Mouse (Mus musculus) MN1 (cell line): ENCODE results near the gene Rpl7a.
A peak's percentile ranks its signal among the peaks of the same experiment; 100 is the strongest.
"Not testable (repeated sequence)": the region's sequence is repeated elsewhere in the genome, so short reads cannot be mapped to it uniquely, and the experiment has no call there.

Experiments
- DNase-seq: peaks from one replicate; pipeline ENCODE4 v3.0.0-alpha.2; 2016; ENCODE audit warnings: low spot score

Rpl7a gene

GRCm38 (mm10) chr2:26910124-26910993 is at the start of gene Rpl7a, which contains the start of gene Med22:
Gene Rpl7a, plus strand, starts transcription at chr2:26910764.
Gene Med22, minus strand, starts transcription at chr2:26910677.
- DNase-seq, result peak; percentile 98

- DNase-seq, result no peak
Measured at GRCm38 (mm10) chr2:26862856-26863255, 47.7 kb upstream of the Rpl7a start.

- no peak for DNase-seq
Measured at GRCm38 (mm10) chr2:26864879-26865278, 45.7 kb upstream of the Rpl7a start, which contains the start of gene Abo. Gene Abo, minus strand, starts transcription at chr2:26864979.

- no peak for DNase-seq
Measured at GRCm38 (mm10) chr2:26870666-26871065, 39.9 kb upstream of the Rpl7a start.

- no peak for DNase-seq
Measured at GRCm38 (mm10) chr2:26878571-26878970, 32.0 kb upstream of the Rpl7a start.

GRCm38 (mm10) chr2:26885541-26885940 is 25.0 kb upstream of the Rpl7a start:
- not testable (repeated sequence) for DNase-seq

GRCm38 (mm10) chr2:26886170-26886569 is 24.4 kb upstream of the Rpl7a start:
- DNase-seq, result not testable (repeated sequence)

GRCm38 (mm10) chr2:26895898-26896297 is 14.7 kb upstream of the Rpl7a start:
- no peak for DNase-seq

GRCm38 (mm10) chr2:26900731-26901130 is 9.8 kb upstream of the Rpl7a start:
- no peak for DNase-seq

- DNase-seq, result no peak
Measured at GRCm38 (mm10) chr2:26901834-26902400, 8.6 kb upstream of the Rpl7a start.

- peak; percentile 95 for DNase-seq
Measured at GRCm38 (mm10) chr2:26902467-26903220, 7.9 kb upstream of the Rpl7a start, which contains the start of gene Surf6. Gene Surf6, minus strand, starts transcription at chr2:26902879.

- DNase-seq, result peak; percentile 40
Measured at GRCm38 (mm10) chr2:26903311-26903710, 7.3 kb upstream of the Rpl7a start.

- DNase-seq, result no peak
Measured at GRCm38 (mm10) chr2:26905936-26906335, 4.6 kb upstream of the Rpl7a start.

GRCm38 (mm10) chr2:26906431-26906830 is 4.1 kb upstream of the Rpl7a start:
- DNase-seq, result no peak

GRCm38 (mm10) chr2:26907109-26907508 is 3.5 kb upstream of the Rpl7a start:
- DNase-seq, result peak; percentile 48

GRCm38 (mm10) chr2:26908710-26909386 is 1.7 kb upstream of the Rpl7a start:
- DNase-seq, result no peak

- no peak for DNase-seq
Measured at GRCm38 (mm10) chr2:26909387-26909784, 1.2 kb upstream of the Rpl7a start.

GRCm38 (mm10) chr2:26910994-26911765 is 616 bp downstream of the Rpl7a start:
- DNase-seq, result peak; percentile 64

- no peak for DNase-seq
Measured at GRCm38 (mm10) chr2:26912253-26912770, 1.7 kb downstream of the Rpl7a start.

- DNase-seq, result no peak
Measured at GRCm38 (mm10) chr2:26913416-26914147, 3.0 kb downstream of the Rpl7a start.
